Mouse (Mus musculus) liver, embryonic 14.5 days (tissue): ENCODE measurements around the gene Akap10.

ENCODE experiments used
- CTCF ChIP-seq: IDR thresholded peaks from 2 replicates; pipeline ENCODE4 v1.5.1; 2016; ENCODE audit warnings: antibody characterized with exemption, low read depth, control low read depth
- EP300 ChIP-seq: IDR thresholded peaks from 2 replicates; pipeline ENCODE4 v1.6.1; 2016; ENCODE audit warnings: antibody characterized with exemption, low read depth

DNA sequence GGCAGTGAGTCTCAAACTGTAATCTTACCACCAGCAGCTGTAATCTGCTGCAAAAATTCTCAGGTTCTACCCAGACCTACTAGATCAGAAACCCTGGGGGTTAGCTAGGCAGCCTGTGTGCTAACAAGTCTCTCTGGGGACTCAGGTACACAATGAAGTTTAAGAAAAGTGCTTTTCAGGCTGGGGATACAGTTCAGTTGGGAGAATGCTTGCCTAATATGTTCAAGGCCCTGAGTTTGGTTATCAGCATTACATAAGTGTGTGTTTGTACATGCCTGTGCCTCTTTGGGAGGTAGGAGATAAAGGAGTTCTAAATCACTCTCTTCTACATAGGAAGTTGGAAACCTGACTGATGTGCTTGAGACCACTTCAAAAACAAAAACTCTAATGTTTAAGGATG is 63.2 kb downstream of the Akap10 start:
- TF ChIP-seq EP300 (no peak), CTCF (no peak)
